Mouse (Mus musculus) thymus, postnatal 36 days (tissue): ENCODE measurements around the gene Herc1.

Experiments used
- DNase-seq, 2 experiments: peaks; one replicate each; pipeline ENCODE4 v3.0.0; 2022; ENCODE audit warnings: mixed read lengths in 2 of 2

Gene Herc1

DNA sequence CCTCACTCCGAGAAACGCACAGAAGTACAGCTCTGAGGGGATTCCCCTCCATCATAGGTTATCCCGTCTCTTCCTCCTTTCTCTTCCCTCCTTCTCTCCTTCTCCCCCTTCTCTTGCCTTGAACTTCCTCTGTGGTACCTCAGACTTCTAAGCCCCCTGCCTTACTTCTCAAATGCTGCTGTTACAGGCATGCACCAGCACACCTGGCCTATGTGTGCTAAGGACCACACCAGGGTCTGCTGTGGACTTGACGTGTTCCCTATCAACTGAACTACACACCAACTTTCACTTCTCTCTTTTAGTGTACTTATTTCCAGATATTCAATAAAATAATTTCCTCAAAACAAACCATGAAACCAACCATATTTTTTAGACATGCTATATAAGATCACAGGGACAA is 192.5 kb downstream of the Herc1 start:
- DNase-seq, result no peak
